Mouse (Mus musculus) 416B (cell line): ENCODE results near the gene Cdon.

Source experiments
- DNase-seq: peaks from one replicate; pipeline ENCODE4 v3.0.0; 2011; ENCODE audit warnings: low read depth

The Cdon gene

DNA sequence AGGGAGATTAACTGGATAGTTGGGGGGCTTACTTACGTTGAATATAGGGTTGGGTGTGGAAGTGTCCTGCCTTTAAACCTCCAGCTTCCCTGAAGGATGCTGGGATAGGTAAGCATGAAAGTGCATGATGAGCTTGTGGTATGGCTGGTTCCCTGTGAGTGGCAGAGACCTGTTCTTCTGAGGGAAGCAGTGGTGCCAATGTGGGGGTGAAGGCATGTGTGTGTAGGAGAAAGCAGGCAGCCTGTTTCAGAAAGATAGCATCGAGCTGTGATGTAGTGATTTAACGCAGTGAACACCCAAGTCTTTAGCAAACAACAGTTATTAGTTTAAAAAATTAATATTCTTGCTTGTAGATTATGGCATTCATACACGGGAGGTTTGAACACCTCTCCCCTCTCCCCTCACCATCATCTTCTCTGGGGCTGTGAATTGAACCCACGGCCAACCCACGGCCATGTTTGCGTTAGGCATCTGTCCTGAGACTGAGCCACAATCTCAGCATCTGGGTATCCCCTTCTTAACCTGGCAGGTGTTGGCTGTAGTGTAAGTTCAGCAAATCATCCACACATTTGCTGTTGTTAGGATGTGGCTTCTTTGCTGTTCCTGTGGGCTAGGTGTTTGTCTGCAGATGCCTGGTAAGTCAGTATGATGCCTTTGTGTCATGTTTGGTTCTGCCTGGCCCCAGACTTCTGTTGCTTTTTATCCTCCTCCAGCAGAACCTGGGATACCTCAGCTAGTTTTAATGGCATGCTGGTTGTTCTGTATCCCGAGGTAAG lies 17.5 kb downstream of the Cdon start:
- DNase-seq: no peak

DNA sequence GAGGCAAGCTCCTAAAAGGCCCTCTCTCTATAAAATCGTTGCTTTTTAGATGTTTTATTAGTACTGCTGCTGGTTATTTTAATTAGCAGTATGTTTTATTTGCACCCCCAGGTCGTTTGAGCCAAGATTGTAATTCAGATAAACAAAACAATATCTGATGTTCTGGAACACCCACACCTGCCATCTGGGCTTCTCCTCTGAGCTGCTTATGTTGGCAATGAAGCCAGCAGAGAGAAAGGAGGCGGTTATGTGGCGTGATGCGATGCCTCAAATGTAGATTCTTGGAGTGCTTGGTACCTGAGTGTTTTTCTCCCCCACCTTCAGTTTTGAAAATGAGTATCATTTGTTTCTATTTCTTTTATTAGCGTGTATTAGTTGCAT lies 18.1 kb downstream of the Cdon start:
- DNase-seq: no peak

DNA sequence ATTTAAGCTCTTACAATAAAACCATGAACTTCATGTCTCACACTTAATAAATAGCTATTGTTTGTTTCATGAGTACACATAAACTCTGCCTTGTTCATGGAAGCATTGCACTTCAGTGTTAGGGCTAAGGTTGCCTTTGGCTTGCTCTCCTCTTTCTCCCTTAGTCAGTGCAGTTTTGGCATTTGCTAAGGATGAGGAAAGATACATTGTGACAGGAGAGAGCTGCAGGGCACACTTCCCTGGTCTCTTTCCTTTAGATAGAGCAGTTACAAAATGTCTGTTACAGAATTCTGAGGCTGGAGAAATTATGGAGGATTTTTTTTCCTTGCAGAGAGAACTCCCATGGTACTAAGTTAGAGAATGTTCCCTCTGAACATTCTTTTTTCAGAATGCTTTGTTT lies 18.8 kb downstream of the Cdon start:
- no peak for DNase-seq

DNA sequence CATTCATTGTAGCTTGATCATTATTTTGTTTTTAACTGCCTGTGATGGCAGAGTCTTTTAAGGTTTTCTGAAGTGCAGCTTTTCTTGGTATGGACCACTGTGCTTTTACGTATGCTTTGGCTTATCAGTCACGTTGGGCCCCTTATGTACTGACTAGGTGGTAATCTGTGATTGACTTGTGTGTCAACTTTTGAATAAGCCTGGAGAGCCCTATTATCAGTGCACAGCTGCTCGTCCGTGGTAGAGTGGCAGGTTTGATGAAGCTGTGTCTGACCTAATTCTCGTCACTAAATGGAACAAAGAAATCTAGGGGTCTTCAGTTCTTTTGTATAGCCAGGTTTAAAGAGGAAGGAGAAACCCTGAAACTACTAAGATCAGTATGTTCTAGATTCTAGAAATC lies 21.5 kb downstream of the Cdon start:
- no peak for DNase-seq

- no peak for DNase-seq
Observed at GRCm38 (mm10) chr9:35443618-35444511, 22.9 kb downstream of the Cdon start.

GRCm38 (mm10) chr9:35444512-35444886 lies 23.6 kb downstream of the Cdon start:
- DNase-seq: no peak

- no peak for DNase-seq
Observed at GRCm38 (mm10) chr9:35446916-35447315, 26.0 kb downstream of the Cdon start.

DNA sequence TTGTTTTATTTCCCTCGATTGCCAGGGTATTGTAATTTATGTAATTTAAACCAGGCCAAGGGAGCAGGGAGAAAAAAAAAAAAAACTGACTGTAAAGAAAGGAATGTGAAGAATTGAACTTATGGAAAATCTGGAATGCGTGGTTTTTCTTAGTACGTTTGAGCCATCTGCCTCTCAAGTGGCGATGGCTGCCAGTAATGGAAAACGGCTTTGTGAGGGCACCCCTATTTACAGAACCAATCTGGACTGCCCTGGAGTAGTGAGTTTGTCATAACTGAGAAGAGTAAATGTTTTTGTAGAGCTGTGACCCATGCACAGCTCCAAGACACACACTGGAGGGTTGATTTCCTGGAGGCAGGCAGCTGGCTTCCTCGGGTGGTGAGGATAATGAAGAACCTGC lies 32.4 kb downstream of the Cdon start:
- DNase-seq: no peak

GRCm38 (mm10) chr9:35459594-35459993 lies 38.7 kb downstream of the Cdon start:
- no peak for DNase-seq

DNA sequence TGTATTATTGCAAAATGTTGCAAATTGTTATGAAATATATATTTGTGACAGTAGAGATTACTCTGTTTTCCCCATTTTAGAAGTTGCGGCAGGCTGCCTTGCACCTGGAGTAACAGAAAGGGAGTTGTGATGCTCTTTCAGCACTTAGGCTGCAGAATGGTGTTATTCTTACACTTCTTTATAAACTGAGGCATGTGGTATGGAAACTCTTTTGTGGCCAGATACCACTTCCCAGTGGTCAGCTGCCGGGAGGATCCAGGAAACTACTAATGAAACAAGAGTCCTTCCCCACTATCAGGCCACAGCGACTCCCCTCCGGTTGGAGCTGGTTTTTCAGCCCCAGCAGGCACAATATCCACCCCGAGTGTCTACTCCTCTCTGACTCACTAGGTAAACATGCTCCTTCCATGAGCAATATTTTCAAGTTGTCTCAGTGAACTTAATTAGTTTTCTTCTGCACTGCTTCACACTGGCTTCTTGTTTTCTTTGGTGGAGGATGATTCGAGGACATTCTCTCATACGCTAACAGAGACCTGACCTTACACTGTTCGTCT lies 46.4 kb downstream of the Cdon start:
- DNase-seq: peak; percentile 78

DNA sequence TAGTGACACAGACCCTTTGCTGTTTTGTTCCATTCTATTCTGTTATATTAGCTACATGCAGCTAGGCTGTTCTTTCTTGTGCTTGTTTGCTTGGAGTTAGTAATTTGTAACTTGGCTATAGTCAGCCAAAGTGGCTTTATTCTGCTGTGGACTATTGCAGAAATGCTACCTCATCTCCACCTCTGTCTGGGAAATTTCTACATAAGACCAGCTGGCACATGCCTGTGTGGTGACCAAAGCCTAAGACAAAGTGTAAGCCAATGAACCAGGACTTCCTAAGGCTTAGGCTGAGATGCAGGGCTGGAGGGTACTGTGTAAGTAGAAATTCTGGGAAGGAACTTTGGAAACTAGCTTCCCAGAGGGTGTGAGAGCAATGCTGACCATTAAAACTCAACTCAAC lies 48.0 kb downstream of the Cdon start:
- no peak for DNase-seq

GRCm38 (mm10) chr9:35474104-35474724 lies 53.3 kb downstream of the Cdon start:
- no peak for DNase-seq

DNA sequence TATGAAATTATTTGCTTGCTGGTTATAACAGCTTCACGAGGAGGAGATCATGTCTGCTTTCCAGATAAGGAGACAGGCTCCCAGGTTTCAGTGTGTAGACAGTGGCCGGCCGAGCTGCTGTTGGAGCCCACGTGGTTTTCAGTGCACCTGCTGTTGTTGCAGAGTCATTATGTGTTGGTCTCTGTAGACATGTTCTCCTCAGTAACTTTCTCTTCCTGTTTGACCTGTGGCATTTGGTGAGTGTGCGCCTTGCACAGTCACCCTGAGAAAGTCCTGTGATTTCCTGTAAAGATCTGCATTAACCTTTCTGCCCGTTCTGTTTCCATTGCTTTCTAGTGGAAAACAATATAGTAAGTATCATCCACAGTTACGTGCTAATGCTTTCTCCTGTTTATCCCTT lies 54.5 kb downstream of the Cdon start:
- DNase-seq: peak; percentile 9

- DNase-seq: no peak
Observed at GRCm38 (mm10) chr9:35479456-35479855, 58.5 kb downstream of the Cdon start.

DNA sequence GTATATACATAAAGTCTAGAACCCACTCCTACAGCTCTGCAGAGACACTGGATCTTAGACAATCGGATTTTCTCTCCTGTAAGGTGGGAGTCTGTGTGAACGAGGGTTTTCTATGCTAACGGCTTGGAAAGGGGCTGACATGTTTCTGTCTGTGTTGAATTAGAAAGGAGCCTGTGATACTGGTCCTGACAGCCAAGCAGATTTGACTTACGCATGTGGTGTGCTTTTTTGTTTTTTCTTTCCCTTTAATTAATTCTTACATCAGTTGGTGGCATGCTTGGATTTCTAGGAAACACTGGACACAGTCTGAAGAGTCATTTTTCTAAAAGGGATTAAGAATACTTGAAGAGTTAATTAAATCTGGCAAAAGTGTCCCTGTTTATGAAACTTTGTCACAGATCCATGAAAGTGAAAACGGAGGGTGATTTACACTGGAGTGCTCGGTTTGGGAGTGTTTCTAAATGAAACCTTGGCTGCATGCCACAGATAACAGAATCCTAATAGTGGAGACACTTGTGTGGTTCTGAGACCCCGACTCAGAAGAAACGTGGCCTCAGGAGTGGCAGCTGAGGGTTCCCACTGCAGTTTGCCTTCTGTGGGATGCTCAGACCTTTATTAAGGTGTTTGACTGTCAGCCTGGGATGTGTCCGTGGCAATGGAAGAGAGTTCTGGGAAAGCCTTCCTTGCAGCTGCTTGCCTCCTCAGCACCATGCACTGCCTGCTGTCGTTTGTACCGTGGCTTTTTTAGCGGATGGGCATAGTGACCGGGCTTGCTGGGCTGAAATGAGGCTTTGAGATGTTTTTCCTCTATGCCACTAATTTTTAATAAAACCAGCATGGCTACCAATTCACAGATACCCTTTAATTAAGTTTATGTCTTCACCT lies 61.3 kb downstream of the Cdon start:
- no peak for DNase-seq

DNA sequence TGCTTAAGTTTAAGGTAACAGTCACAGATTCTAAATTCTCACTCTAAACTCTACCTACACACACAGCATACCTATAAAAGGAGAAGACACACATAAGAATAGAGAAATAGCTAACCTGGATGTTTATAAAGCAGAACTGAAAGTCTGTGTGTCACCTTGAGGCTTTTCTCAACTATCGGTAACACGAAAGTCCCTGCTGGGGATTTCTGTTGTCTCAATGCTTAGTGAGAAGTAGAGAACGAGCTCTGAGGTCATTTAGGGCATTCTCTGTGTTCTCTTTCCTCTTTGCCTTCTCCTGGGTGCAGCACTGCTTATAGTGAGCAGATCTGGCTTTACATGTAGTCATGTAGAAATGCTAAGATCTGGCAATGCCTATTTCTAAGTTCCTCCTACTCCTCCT lies 63.0 kb downstream of the Cdon start:
- DNase-seq: no peak

DNA sequence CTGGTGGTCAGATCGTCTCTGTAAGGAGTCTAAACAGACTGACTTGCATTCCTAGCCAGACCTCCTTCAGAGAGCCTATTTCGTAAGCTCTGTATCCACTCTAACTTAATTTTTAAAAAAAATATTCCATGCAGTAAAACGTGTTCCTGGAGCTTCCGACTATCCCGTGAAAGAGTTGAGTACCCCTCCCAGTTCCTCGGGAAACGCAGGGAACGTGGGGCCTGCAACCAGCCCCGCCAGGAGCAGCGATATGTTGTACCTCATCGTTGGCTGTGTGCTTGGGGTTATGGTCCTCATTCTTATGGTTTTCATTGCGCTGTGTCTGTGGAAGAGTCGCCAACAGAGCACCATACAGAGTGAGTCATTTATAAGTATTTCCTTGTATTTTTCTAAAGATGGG lies 65.7 kb downstream of the Cdon start:
- DNase-seq: no peak

GRCm38 (mm10) chr9:35488496-35488895 lies 67.6 kb downstream of the Cdon start:
- DNase-seq: no peak

GRCm38 (mm10) chr9:35491109-35491866 lies 70.4 kb downstream of the Cdon start:
- DNase-seq: peak; percentile 4

- DNase-seq: no peak
Observed at GRCm38 (mm10) chr9:35493033-35493732, 72.3 kb downstream of the Cdon start.
